Mouse (Mus musculus) ES-CJ7 (cell line): ENCODE results near the gene Nr1h2.

ENCODE experiments used
- DNase-seq: peaks from one replicate; pipeline ENCODE4 v3.0.0; 2011; ENCODE audit warnings: low read depth, low spot score

The Nr1h2 gene

DNA sequence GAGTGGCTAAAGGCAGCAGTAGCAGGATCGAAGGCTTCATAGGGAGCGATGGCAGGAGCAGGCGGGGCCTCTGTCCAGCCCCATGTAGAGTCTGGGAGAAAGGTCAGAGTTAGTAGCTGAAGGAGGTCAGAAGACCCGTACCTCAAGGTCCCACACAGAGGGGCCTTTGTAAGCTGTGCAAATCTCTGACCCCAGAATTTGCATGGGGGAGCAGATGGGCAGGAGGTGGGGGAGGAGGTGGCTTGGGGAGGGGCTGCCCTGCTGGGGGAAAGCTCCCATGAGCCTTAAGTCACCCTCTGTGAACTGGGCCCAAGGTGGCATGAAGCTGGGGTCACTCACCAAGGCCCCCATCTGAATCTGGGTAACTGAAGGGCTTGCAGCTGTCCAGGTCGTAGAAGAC is 24.2 kb downstream of the Nr1h2 start:
- DNase-seq, result no peak

- DNase-seq, result peak; percentile 73
These were observed 26.0 kb downstream of the Nr1h2 start for GRCm38 (mm10) chr7:44527483-44528398.

DNA sequence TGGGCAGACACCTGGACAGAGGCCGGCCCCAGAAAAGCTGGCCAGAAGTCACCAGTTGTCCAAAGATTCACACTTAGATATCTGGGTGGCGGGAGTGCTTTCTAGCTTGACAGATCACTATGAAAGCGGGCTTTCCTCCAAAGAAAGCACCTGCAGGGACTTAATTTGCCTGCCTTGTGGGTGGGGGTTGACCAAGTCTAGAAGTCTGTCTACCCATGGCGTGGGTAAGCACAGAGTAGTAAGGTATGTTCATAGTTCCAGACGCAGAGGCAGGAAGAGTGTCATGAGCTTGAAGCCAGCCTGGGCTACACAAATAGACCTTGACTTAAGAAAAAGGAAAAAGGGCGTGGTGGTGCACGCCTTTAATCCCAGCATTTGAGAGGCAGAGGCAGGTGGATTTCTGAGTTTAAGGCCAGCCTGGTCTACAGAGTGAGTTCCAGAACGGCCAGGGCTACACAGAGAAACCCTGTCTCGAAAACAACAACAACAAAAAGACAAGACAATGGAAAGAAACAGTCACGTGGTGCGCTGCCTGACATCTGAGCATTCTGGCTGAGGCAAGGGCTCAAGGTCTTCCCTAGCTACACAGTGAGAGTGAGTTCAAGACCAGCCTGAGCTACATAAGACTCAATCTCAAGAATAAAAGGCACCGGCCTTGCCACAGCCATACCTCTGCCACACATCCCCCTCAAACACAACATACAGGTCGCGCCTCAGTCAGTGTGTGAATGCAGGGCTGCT is 27.2 kb downstream of the Nr1h2 start:
- DNase-seq, result no peak

- peak; percentile 56 for DNase-seq
These were observed 28.5 kb downstream of the Nr1h2 start for GRCm38 (mm10) chr7:44525126-44525832.

- peak; percentile 43 for DNase-seq
These were observed 29.2 kb downstream of the Nr1h2 start, which contains the start of gene Mybpc2 for GRCm38 (mm10) chr7:44524502-44524901. Gene Mybpc2, minus strand, starts transcription at chr7:44524656.

DNA sequence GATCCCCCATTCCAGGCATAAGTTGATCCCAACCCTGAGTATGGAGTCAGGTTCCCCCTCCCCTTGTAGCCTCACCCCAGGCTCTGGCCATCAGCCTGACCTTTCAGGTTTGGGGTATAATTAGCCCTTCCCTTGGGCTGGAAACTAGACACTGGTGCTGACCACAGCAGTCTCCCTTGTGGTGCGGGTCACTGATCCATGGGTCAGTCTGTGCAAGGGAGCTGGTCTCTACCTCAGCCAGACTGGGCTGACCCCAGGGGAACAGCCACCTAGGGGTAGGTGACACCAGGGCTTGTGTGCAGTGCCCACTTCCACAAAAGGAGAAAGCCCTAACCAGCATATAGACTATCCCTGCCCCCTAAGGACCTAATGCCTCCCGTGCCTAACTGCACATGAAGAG is 30.7 kb downstream of the Nr1h2 start:
- no peak for DNase-seq

GRCm38 (mm10) chr7:44521710-44522109 is 32.0 kb downstream of the Nr1h2 start:
- DNase-seq, result peak; percentile 77

- DNase-seq, result no peak
These were observed 32.8 kb downstream of the Nr1h2 start for GRCm38 (mm10) chr7:44520990-44521389.

GRCm38 (mm10) chr7:44519240-44519913 is 34.4 kb downstream of the Nr1h2 start:
- peak; percentile 72 for DNase-seq

DNA sequence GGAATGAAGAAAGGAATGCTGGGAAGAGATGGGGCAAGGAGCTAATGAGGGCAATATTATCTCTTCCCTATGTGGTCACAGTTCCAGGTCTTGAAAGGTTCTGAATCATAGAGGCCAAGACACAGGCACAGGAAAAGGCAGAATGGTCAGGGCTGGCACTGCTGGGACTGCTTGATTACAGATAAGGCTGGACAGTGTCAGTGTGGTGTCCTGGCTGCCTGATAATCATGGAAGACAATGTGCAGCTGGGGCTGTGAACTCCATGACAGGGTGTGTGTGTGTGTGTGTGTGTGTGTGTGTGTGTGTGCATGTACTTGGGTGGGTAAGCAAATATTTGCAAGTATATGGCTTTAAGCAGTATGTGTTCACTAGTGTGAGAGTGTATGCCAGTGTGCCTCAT is 46.3 kb downstream of the Nr1h2 start:
- no peak for DNase-seq

- DNase-seq, result peak; percentile 82
These were observed 52.1 kb downstream of the Nr1h2 start for GRCm38 (mm10) chr7:44501563-44502115.

GRCm38 (mm10) chr7:44500046-44500445 is 53.7 kb downstream of the Nr1h2 start:
- DNase-seq, result peak; percentile 65
